Mouse (Mus musculus) embryonic facial prominence, embryonic 11.5 days (tissue): ENCODE results near the gene Slc5a6. TPM values are rescaled to one million over a fixed set of nuclear protein-coding genes. Genes with fewer than 3 reads are reported as not detected.

Experiments used
- ATAC-seq: fragments of 200-750 bp; cut with Nextera tagmentation; replicated peaks from 2 replicates; pipeline ENCODE4 v1.8.0; 2017; ENCODE audit warnings: low read depth; ENCODE audit not compliant: insufficient number of reproducible peaks, low FRiP score, low TSS enrichment
- DNase-seq: peaks from one replicate; pipeline ENCODE4 v3.0.0-alpha.2; 2015; ENCODE audit warnings: low spot score
- H3K27ac ChIP-seq: fragments of 300-500 bp; sonication (generic); replicated peaks from 2 replicates; pipeline ENCODE4 v1.5.1; 2014; ENCODE audit warnings: mild to moderate bottlenecking, low read depth, low read length, control low read depth
- H3K27me3 ChIP-seq: fragments of 300-500 bp; sonication (generic); 2 replicates; pipeline ENCODE4 v1.6.1; 2014; ENCODE audit warnings: mild to moderate bottlenecking, low read length, moderate library complexity, mixed read lengths; ENCODE audit not compliant: control insufficient read depth, insufficient read depth
- H3K36me3 ChIP-seq: fragments of 300-500 bp; sonication (generic); replicated peaks from 2 replicates; pipeline ENCODE4 v1.6.1; 2014; ENCODE audit warnings: low read depth, mild to moderate bottlenecking, low read length, moderate library complexity, mixed read lengths; ENCODE audit not compliant: control insufficient read depth, insufficient read depth
- H3K4me1 ChIP-seq: fragments of 300-500 bp; sonication (generic); 2 replicates; pipeline ENCODE4 v1.6.1; 2014; ENCODE audit warnings: low read length, mixed read lengths; ENCODE audit not compliant: control insufficient read depth, insufficient read depth
- H3K4me2 ChIP-seq: fragments of 300-500 bp; sonication (generic); 2 replicates; pipeline ENCODE4 v1.6.1; 2014; ENCODE audit warnings: low read depth, mild to moderate bottlenecking, control low read depth, low read length, moderate library complexity
- H3K4me3 ChIP-seq: fragments of 300-500 bp; sonication (generic); 2 replicates; pipeline ENCODE4 v1.5.1; 2014; ENCODE audit warnings: low read depth, low read length, control low read depth
- H3K9ac ChIP-seq: fragments of 300-500 bp; sonication (generic); replicated peaks from 2 replicates; pipeline ENCODE4 v1.6.1; 2014; ENCODE audit warnings: mild to moderate bottlenecking, control low read depth, low read length
- H3K9me3 ChIP-seq: fragments of 300-500 bp; sonication (generic); replicated peaks from 2 replicates; pipeline ENCODE4 v1.6.1; 2016; ENCODE audit warnings: mild to moderate bottlenecking, low read length, inconsistent platforms, mixed read lengths; ENCODE audit not compliant: control insufficient read depth
- WGBS: fragments of 180-500 bp; shearing (Covaris S2); extraction: QIAGEN DNeasy Blood & Tissue Kit; methylation state at CpG from one replicate; pipeline ENCODE4 v1.1.7; 2014; 5-methylcytosine and 5-hydroxymethylcytosine counted together
- polyA plus RNA-seq: library from polyadenylated mRNA; unstranded; fragments of >200 nt; fragmentation: Nextera tagmentation; extraction: Ambion mirVana; gene quantifications from 2 replicates; pipeline ENCODE4 v1.2.1, GENCODE M21; 2014

Gene Slc5a6
- 6.6 and 6.7 TPM in 2 replicates for polyA plus RNA-seq

DNA sequence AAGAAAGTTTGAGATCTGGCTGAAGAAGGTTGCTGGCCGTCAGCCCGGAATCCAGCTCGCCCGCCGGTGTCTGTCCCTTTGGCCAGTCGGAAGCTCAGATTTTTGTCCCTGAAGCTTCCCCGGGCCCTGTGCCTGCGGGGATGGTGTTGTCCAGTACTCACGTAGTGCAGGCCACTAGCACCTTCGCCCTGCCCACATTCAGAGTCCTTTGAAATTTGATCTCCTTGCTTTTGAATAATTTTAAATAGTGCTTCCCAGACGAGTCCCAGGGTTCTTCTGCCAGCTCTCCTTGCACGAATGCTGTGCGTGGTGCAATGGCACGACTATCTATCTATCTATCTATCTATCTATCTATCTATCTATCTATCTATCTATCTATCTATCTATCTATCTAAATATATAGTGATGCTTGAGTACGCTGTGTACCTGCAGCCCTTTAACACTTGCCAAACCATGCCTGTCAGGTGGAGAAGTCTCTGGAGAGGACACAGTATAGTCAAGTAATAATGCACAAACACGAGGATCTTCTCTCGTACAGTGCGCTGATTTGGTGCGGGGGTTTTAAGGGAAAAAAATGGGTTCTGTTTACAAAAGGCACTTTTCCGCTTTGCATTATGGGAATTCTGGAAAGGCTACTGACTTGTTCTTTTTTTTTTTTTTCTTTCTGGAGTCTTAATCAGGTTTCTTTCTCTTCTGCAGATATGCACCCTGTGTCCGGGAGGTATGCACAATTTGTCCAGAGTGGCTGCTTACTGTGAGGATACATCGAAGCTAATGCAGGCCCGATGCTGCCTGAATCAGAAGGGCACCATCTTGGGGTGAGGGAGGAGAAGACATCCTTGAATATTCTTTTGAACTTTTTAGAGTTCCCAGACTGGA, at the start of gene Slc5a6:
Slc5a6 (minus strand) TSS at position 162 of the 879 bp plus-strand sequence.
- Histone ChIP-seq H3K9ac (peak within 1 kb of the TSS; percentile 88), H3K36me3 (no peaks in the 10 kb centered on the region), H3K27me3 (no peaks in the 10 kb centered on the region), H3K4me2 (peak within 1 kb of the TSS; percentile 62), H3K9me3 (no peaks in the 10 kb centered on the region), H3K4me3 (peak within 1 kb of the TSS; percentile 70), H3K27ac (peak within 1 kb of the TSS; percentile 84), H3K4me1 (no peaks in the 10 kb centered on the region)
- ATAC-seq: peak; percentile 49
- under 1% methylated on average over 23 of the region's 23 CpGs for WGBS
- peak; percentile 79 for DNase-seq

- H3K36me3 ChIP-seq: no peaks in the 10 kb centered on the region
- no peak overlapping the region for H3K4me2 ChIP-seq
- 23% methylated on average over 11 of the region's 11 CpGs for WGBS
- ATAC-seq: no peak
- no peaks in the 10 kb centered on the region for H3K9me3 ChIP-seq
- DNase-seq: no peak
- H3K9ac ChIP-seq: no peak overlapping the region
- peaks cover 4% of the 10 kb centered on the region for H3K4me1 ChIP-seq
- H3K4me3 ChIP-seq: no peak overlapping the region
- peaks cover 63% of the 10 kb centered on the region for H3K27me3 ChIP-seq
- H3K27ac ChIP-seq: no peak overlapping the region
These were observed 47.2 kb upstream of the Slc5a6 start for GRCm38 (mm10) chr5:31095711-31096480.

- no peak for ATAC-seq
- WGBS: under 1% methylated on average over 59 of the region's 59 CpGs
- no peak overlapping the region for H3K9ac ChIP-seq
These were observed 46.3 kb upstream of the Slc5a6 start for GRCm38 (mm10) chr5:31094799-31095691.

DNA sequence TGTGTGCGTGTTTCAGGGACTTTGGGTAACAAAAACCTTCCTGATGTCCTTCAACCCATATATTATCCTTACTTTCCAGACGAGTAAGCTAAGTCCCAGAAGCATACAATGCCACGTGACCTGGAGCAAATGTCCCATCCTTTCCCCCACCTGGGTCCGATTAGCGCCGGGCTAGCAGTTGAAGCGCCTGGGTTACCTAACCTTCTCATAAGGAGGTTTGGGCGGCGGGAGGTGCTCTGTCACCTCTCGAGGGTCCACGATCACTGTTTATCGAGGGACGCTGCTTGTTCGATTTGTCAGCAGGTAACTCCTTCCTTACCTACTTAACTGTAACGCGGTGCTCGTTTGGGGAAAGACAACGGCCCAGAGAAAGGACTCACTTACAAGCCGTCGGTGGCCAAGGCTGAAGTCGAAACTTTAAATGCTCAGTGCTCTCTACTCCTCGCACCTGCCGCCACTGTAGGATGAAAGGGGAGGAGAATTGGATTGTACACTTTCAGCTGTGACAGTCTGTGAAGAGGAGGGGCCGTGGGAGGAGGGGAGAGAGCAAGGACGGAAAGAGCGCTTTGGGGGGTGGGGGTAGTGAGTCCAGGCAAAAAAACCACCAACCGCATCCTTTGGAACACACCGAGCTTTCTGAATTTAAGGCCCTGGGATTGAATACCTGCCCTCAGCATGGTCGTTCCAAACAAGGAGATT, 45.5 kb upstream of the Slc5a6 start:
- Histone ChIP-seq H3K27me3 (peaks cover 80% of the 10 kb centered on the region), H3K9me3 (no peaks in the 10 kb centered on the region), H3K4me1 (peaks cover 4% of the 10 kb centered on the region), H3K9ac (no peak overlapping the region), H3K4me3 (peak overlapping the region; percentile 12), H3K27ac (no peak overlapping the region), H3K4me2 (peak overlapping the region; percentile 13), H3K36me3 (no peaks in the 10 kb centered on the region)
- ATAC-seq (no peak), DNase-seq (peak; percentile 62)
- 2% methylated on average over 29 of the region's 29 CpGs for WGBS

More at GRCm38 (mm10) chr5:31094799-31095691, 46.3 kb upstream of the Slc5a6 start:
- H3K9me3 ChIP-seq: no peaks in the 10 kb centered on the region
- H3K27me3 ChIP-seq: peaks cover 72% of the 10 kb centered on the region
- peaks cover 4% of the 10 kb centered on the region for H3K4me1 ChIP-seq
- H3K36me3 ChIP-seq: no peaks in the 10 kb centered on the region
- H3K27ac ChIP-seq: no peak overlapping the region
- no peak for DNase-seq
- peak overlapping the region; percentile 12 for H3K4me3 ChIP-seq
- peak overlapping the region; percentile 29 for H3K4me2 ChIP-seq

DNA sequence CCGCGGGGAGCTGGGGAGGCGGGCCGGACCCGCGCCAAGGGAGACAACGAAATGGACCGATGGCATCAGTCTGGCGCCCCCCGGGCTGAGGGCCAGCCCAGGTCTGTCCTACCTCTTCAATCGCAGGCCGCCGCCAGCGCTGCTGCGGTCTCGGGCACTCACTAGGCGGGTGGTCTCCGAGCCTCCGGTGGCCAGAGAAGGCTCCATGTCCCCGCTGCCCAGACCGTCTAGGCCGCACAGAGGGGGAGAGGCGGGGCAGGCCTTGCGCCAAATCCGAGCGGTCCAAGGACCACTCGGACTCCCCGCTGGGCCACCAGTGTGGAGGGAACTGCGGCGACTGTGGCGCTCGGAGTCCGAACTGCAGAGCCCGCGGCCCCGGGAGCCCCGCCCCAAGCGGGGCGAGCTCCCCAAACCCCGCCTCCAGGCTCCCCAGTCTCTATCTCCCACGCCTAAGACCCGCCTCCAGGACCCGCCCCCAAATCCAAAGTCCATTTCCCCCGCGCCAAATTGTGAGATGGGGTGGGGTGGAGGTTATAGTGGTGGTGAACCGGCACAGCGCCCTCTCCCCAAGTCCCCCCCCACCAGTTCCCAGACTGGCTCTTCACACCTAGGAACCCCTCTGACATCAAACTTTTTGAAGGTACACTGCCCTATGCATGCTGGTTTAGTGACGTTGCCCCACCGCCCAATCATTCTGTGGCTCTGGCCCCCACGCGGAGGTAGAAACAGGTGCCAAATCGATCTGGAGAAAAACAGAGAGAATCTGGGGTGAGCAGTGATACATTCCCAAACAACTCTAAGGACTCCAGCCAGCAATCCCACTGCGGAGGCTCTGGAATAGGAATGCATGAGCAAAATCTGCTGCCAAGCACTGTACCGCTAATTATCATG, 44.7 kb upstream of the Slc5a6 start:
- Histone ChIP-seq H3K27ac (no peak overlapping the region), H3K36me3 (no peaks in the 10 kb centered on the region), H3K9me3 (no peaks in the 10 kb centered on the region), H3K27me3 (peaks cover 83% of the 10 kb centered on the region), H3K4me2 (peak overlapping the region; percentile 55), H3K4me3 (peak overlapping the region; percentile 36), H3K4me1 (peaks cover 4% of the 10 kb centered on the region), H3K9ac (peak overlapping the region; percentile 22; the same call in 1 of the 2 replicates)
- ATAC-seq (peak; percentile 49; the same call in 1 of the 2 replicates), DNase-seq (no peak)
- WGBS: under 1% methylated on average over 47 of the region's 54 CpGs

DNA sequence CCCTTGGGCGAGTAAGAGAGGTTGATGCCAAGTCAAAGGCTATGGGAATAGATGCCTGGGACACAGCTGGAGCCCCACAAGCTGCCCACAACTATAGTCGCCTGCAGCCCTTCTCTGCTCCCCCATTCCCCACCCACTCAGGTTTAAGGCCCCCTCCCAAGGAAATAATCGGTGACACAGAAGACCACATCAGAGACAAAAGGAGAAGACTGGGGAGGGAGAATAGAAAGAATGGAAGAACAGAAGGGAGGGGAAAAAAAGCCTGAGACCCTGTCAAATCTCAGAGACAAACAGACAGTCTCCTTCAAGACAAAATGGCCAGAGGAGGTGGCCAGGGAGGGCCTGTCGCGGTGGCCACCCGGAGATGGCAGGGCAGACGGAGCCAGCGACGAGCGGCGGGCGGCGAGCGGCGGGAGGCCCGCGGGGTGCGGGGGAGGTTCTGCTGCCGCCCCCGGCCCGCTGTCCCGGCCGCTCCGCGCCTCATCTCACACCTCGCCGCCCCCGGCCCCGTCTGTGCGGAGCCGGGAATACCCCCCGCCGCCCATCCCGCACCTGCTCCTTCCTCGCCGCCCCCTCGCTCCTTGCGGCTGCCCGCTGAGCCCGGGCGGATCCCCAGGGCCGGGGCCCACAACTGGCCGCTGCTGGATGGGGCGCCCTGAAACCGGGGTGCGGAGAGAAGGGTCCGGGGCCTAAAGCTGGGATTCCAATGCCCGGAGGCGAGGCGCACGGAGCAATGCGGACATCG, 43.7 kb upstream of the Slc5a6 start:
- Histone ChIP-seq H3K9me3 (no peaks in the 10 kb centered on the region), H3K4me3 (peak overlapping the region; percentile 36), H3K27ac (no peak overlapping the region), H3K9ac (no peak overlapping the region; the same call in 1 of the 2 replicates), H3K36me3 (no peaks in the 10 kb centered on the region), H3K4me2 (peak overlapping the region; percentile 55), H3K4me1 (peaks cover 4% of the 10 kb centered on the region), H3K27me3 (peaks cover 81% of the 10 kb centered on the region)
- DNase-seq (no peak), ATAC-seq (no peak)
- WGBS: 2% methylated on average over 39 of the region's 53 CpGs
